Mouse (Mus musculus): ENCODE results near the gene Jph3.
A peak's percentile ranks its signal among the peaks of the same experiment; 100 is the strongest.

Gene Jph3

GRCm38 (mm10) chr8:121788786-121789185 is 59.4 kb downstream of the Jph3 start:
- no peak for DNase-seq (ENCODE audit: low spot score)

- no peak for DNase-seq (ENCODE audit: low spot score)
Observed at GRCm38 (mm10) chr8:121792159-121792558, 62.7 kb downstream of the Jph3 start.

GRCm38 (mm10) chr8:121792627-121793026 is 63.2 kb downstream of the Jph3 start:
- no peak for DNase-seq (ENCODE audit: low spot score)

- DNase-seq (ENCODE audit: low spot score), result no peak
Observed at GRCm38 (mm10) chr8:121794151-121794550, 64.7 kb downstream of the Jph3 start.

GRCm38 (mm10) chr8:121795461-121795860 is 66.0 kb downstream of the Jph3 start:
- no peak for DNase-seq (ENCODE audit: low spot score)

- no peak for DNase-seq (ENCODE audit: low spot score)
Observed at GRCm38 (mm10) chr8:121796406-121796805, 67.0 kb downstream of the Jph3 start.

- no peak for DNase-seq (ENCODE audit: low spot score)
Observed at GRCm38 (mm10) chr8:121798401-121798800, 69.0 kb downstream of the Jph3 start.

GRCm38 (mm10) chr8:121804829-121805228 is 75.4 kb downstream of the Jph3 start:
- no peak for DNase-seq (ENCODE audit: low spot score)

GRCm38 (mm10) chr8:121806126-121806525 is 76.7 kb downstream of the Jph3 start:
- no peak for DNase-seq (ENCODE audit: low spot score)

GRCm38 (mm10) chr8:121808032-121808431 is 78.6 kb downstream of the Jph3 start:
- DNase-seq (ENCODE audit: low spot score), result no peak

GRCm38 (mm10) chr8:121809524-121810155 is 80.2 kb downstream of the Jph3 start:
- DNase-seq (ENCODE audit: low spot score), result no peak

- no peak for DNase-seq (ENCODE audit: low spot score)
Observed at GRCm38 (mm10) chr8:121811502-121811901, 82.1 kb downstream of the Jph3 start.

- DNase-seq (ENCODE audit: low spot score), result no peak
Observed at GRCm38 (mm10) chr8:121811931-121812570, 82.6 kb downstream of the Jph3 start.

- no peak for DNase-seq (ENCODE audit: low spot score)
Observed at GRCm38 (mm10) chr8:121818226-121818625, 88.8 kb downstream of the Jph3 start.

- no peak for DNase-seq (ENCODE audit: low spot score)
Observed at GRCm38 (mm10) chr8:121820840-121821239, 91.4 kb downstream of the Jph3 start.

- DNase-seq (ENCODE audit: low spot score), result no peak
Observed at GRCm38 (mm10) chr8:121821320-121821719, 91.9 kb downstream of the Jph3 start.

GRCm38 (mm10) chr8:121821770-121822169 is 92.3 kb downstream of the Jph3 start:
- no peak for DNase-seq (ENCODE audit: low spot score)

- DNase-seq (ENCODE audit: low spot score), result no peak
Observed at GRCm38 (mm10) chr8:121827726-121828125, 98.3 kb downstream of the Jph3 start.

GRCm38 (mm10) chr8:121828376-121829023 is 99.1 kb downstream of the Jph3 start:
- DNase-seq (ENCODE audit: low spot score), result no peak

GRCm38 (mm10) chr8:121829048-121829776 is 99.8 kb downstream of the Jph3 start, which contains the start of gene Klhdc4:
Klhdc4 (minus strand) TSS chr8:121829569.
- DNase-seq (ENCODE audit: low spot score), result peak; percentile 73

GRCm38 (mm10) chr8:121829777-121830362 is 100.4 kb downstream of the Jph3 start:
- no peak for DNase-seq (ENCODE audit: low spot score)

- no peak for DNase-seq (ENCODE audit: low spot score)
Observed at GRCm38 (mm10) chr8:121832061-121832460, 102.6 kb downstream of the Jph3 start.

Data from spleen, adult 12 weeks (tissue).